Mouse (Mus musculus) stomach, postnatal 0 days (tissue): ENCODE measurements at regions not wholly inside any gene's neighbourhood (a gene's known extent, or its start where the extent isn't known, plus 50 kb on each side); places are given as distances from the start of the nearest gene placed in this dataset.

Experiments
- ATAC-seq: fragments of 200-750 bp; cut with Nextera tagmentation; 2 replicates; pipeline ENCODE4 v1.8.0; 2017; ENCODE audit not compliant: low FRiP score, low TSS enrichment
- DNase-seq: peaks from one replicate; pipeline ENCODE4 v3.0.0-alpha.2; 2016; ENCODE audit warnings: low spot score
- H3K27ac ChIP-seq: fragments of 300-500 bp; sonication (generic); replicated peaks from 2 replicates; pipeline ENCODE4 v1.5.1; 2014; ENCODE audit warnings: mild to moderate bottlenecking, control low read depth
- H3K27me3 ChIP-seq: fragments of 300-500 bp; sonication (generic); 2 replicates; pipeline ENCODE4 v1.6.1; 2014; ENCODE audit warnings: low read length; ENCODE audit not compliant: control insufficient read depth, insufficient read depth
- H3K36me3 ChIP-seq: fragments of 300-500 bp; sonication (generic); 2 replicates; pipeline ENCODE4 v1.6.1; 2014; ENCODE audit warnings: low read length, mixed read lengths; ENCODE audit not compliant: control insufficient read depth, insufficient read depth
- H3K4me1 ChIP-seq: fragments of 300-500 bp; sonication (generic); replicated peaks from 2 replicates; pipeline ENCODE4 v1.6.1; 2014; ENCODE audit warnings: antibody characterized with exemption; ENCODE audit not compliant: control insufficient read depth, insufficient read depth
- H3K4me2 ChIP-seq: fragments of 300-500 bp; sonication (generic); replicated peaks from 2 replicates; pipeline ENCODE4 v1.6.1; 2014; ENCODE audit warnings: low read depth, mild to moderate bottlenecking, control low read depth, moderate library complexity
- H3K4me3 ChIP-seq: fragments of 300-500 bp; sonication (generic); 2 replicates; pipeline ENCODE4 v1.5.1; 2014; ENCODE audit warnings: low read depth, low read length, control low read depth
- H3K9ac ChIP-seq: fragments of 300-500 bp; sonication (generic); 2 replicates; pipeline ENCODE4 v1.6.1; 2014; ENCODE audit warnings: mild to moderate bottlenecking, low read length, control low read depth, mixed read lengths
- H3K9me3 ChIP-seq: fragments of 300-500 bp; sonication (generic); 2 replicates; pipeline ENCODE4 v1.6.1; 2016; ENCODE audit warnings: low read length; ENCODE audit not compliant: control insufficient read depth
- CTCF ChIP-seq: IDR thresholded peaks from 2 replicates; pipeline ENCODE4 v1.5.1; 2016; ENCODE audit warnings: antibody characterized with exemption, low read depth, mild to moderate bottlenecking, moderate library complexity
- EP300 ChIP-seq: optimal IDR thresholded peaks from 2 replicates; pipeline ENCODE3; 2016; ENCODE audit warnings: antibody characterized with exemption
- WGBS: fragments of 180-500 bp; shearing (Covaris S2); extraction: QIAGEN DNeasy Blood & Tissue Kit; methylation state at CpG from one replicate; pipeline ENCODE4 v1.1.7; 2014; 5-methylcytosine and 5-hydroxymethylcytosine counted together

GRCm38 (mm10) chr6:26033392-26033791, 224.3 kb upstream of the Pot1a start:
- Histone ChIP-seq H3K4me1 (no peaks in the 10 kb centered on the region), H3K9ac (no peak overlapping the region), H3K27ac (no peak overlapping the region), H3K27me3 (no peaks in the 10 kb centered on the region), H3K36me3 (no peaks in the 10 kb centered on the region), H3K9me3 (no peaks in the 10 kb centered on the region), H3K4me3 (no peak overlapping the region), H3K4me2 (no peak overlapping the region)
- no peak for ATAC-seq
- TF ChIP-seq CTCF (no peak), EP300 (no peak)
- no peak for DNase-seq
- 55% methylated on average over 2 of the region's 2 CpGs for WGBS

- no peak overlapping the region for H3K4me2 ChIP-seq
- H3K36me3 ChIP-seq, result no peaks in the 10 kb centered on the region
- H3K4me1 ChIP-seq, result no peaks in the 10 kb centered on the region
- H3K9me3 ChIP-seq, result no peaks in the 10 kb centered on the region
- 88% methylated on average over 6 of the region's 6 CpGs for WGBS
- no peak for ATAC-seq
- no peaks in the 10 kb centered on the region for H3K27me3 ChIP-seq
- H3K9ac ChIP-seq, result no peak overlapping the region
- no peak overlapping the region for H3K4me3 ChIP-seq
- DNase-seq, result no peak
- H3K27ac ChIP-seq, result no peak overlapping the region
- TF ChIP-seq EP300 (no peak), CTCF (no peak)
Measured at GRCm38 (mm10) chr6:26015388-26015787, 206.3 kb upstream of the Pot1a start.

- Histone ChIP-seq H3K9ac (no peak overlapping the region), H3K4me3 (no peak overlapping the region), H3K4me2 (no peak overlapping the region), H3K4me1 (no peaks in the 10 kb centered on the region), H3K9me3 (no peaks in the 10 kb centered on the region), H3K27ac (no peak overlapping the region), H3K27me3 (no peaks in the 10 kb centered on the region), H3K36me3 (no peaks in the 10 kb centered on the region)
- no peak for TF ChIP-seq CTCF
- TF ChIP-seq EP300, result no peak
- DNase-seq, result no peak
- 79% methylated on average over 1 of the region's 1 CpGs for WGBS
- ATAC-seq, result no peak
Measured at GRCm38 (mm10) chr6:25994044-25994443, 185.0 kb upstream of the Pot1a start.

- 65% methylated on average over 4 of the region's 4 CpGs for WGBS
- no peak overlapping the region for H3K9ac ChIP-seq
- TF ChIP-seq EP300 (no peak), CTCF (no peak)
- H3K4me2 ChIP-seq, result no peak overlapping the region
- H3K4me3 ChIP-seq, result no peak overlapping the region
- H3K27ac ChIP-seq, result no peak overlapping the region
- H3K9me3 ChIP-seq, result no peaks in the 10 kb centered on the region
- H3K36me3 ChIP-seq, result no peaks in the 10 kb centered on the region
- no peak for ATAC-seq
- H3K4me1 ChIP-seq, result no peaks in the 10 kb centered on the region
- no peak for DNase-seq
- H3K27me3 ChIP-seq, result no peaks in the 10 kb centered on the region
Measured at GRCm38 (mm10) chr6:25978171-25978847, 169.3 kb upstream of the Pot1a start.

GRCm38 (mm10) chr6:25965452-25965851, 156.4 kb upstream of the Pot1a start:
- no peaks in the 10 kb centered on the region for H3K36me3 ChIP-seq
- H3K4me2 ChIP-seq, result no peak overlapping the region
- TF ChIP-seq EP300, result no peak
- TF ChIP-seq CTCF, result no peak
- no peak overlapping the region for H3K9ac ChIP-seq
- no peak overlapping the region for H3K27ac ChIP-seq
- no peaks in the 10 kb centered on the region for H3K4me1 ChIP-seq
- no peak overlapping the region for H3K4me3 ChIP-seq
- no peaks in the 10 kb centered on the region for H3K27me3 ChIP-seq
- 80% methylated on average over 3 of the region's 3 CpGs for WGBS
- ATAC-seq (no peak), DNase-seq (no peak)
- H3K9me3 ChIP-seq, result no peaks in the 10 kb centered on the region

GRCm38 (mm10) chr6:25931148-25931553, 122.1 kb upstream of the Pot1a start:
- no peaks in the 10 kb centered on the region for H3K36me3 ChIP-seq
- no peak for TF ChIP-seq EP300
- no peak for TF ChIP-seq CTCF
- H3K4me1 ChIP-seq, result no peaks in the 10 kb centered on the region
- H3K4me3 ChIP-seq, result no peak overlapping the region
- H3K27me3 ChIP-seq, result no peaks in the 10 kb centered on the region
- H3K27ac ChIP-seq, result no peak overlapping the region
- H3K9ac ChIP-seq, result no peak overlapping the region
- DNase-seq, result no peak
- ATAC-seq, result no peak
- 85% methylated on average over 10 of the region's 10 CpGs for WGBS
- no peak overlapping the region for H3K4me2 ChIP-seq
- no peaks in the 10 kb centered on the region for H3K9me3 ChIP-seq
